Mouse (Mus musculus): ENCODE measurements around the gene Krt36.

- TF ChIP-seq CTCF (IDR thresholded peaks at IDR 0.05; ENCODE audit: borderline replicate concordance, insufficient read depth, low read length) (no peak), POLR2A (IDR thresholded peaks at IDR 0.05; ENCODE audit: low read depth, low read length) (no peak)
Measured at GRCm38 (mm10) chr11:100073873-100074272, 31.6 kb downstream of the Krt36 start.
